Mouse (Mus musculus) hindbrain, embryonic 12.5 days (tissue): ENCODE data around the gene Dbn1. TPM values are rescaled to one million over a fixed set of nuclear protein-coding genes. Genes with fewer than 3 reads are reported as not detected.
A peak's percentile ranks its signal among the peaks of the same experiment; 100 is the strongest.

Experiments used
- ATAC-seq: fragments of 200-750 bp; cut with Nextera tagmentation; 2 replicates; pipeline ENCODE4 v1.8.0; 2017; ENCODE audit warnings: moderate TSS enrichment; ENCODE audit not compliant: low FRiP score
- H3K27ac ChIP-seq: fragments of 300-500 bp; sonication (generic); 2 replicates; pipeline ENCODE4 v1.5.1; 2016; ENCODE audit warnings: mild to moderate bottlenecking
- H3K27me3 ChIP-seq: fragments of 300-500 bp; sonication (generic); 2 replicates; pipeline ENCODE4 v1.6.1; 2016; ENCODE audit warnings: mild to moderate bottlenecking
- H3K36me3 ChIP-seq: fragments of 300-500 bp; sonication (generic); 2 replicates; pipeline ENCODE4 v1.6.1; 2016; ENCODE audit warnings: mild to moderate bottlenecking
- H3K4me1 ChIP-seq: fragments of 300-500 bp; sonication (generic); 2 replicates; pipeline ENCODE4 v1.6.1; 2016
- H3K4me2 ChIP-seq: fragments of 300-500 bp; sonication (generic); replicated peaks from 2 replicates; pipeline ENCODE4 v1.6.1; 2016; ENCODE audit warnings: mild to moderate bottlenecking
- H3K4me3 ChIP-seq: fragments of 300-500 bp; sonication (generic); 2 replicates; pipeline ENCODE4 v1.5.1; 2016; ENCODE audit warnings: mild to moderate bottlenecking
- H3K9ac ChIP-seq: fragments of 300-500 bp; sonication (generic); 2 replicates; pipeline ENCODE4 v1.6.1; 2016; ENCODE audit warnings: mild to moderate bottlenecking, moderate library complexity
- H3K9me3 ChIP-seq: fragments of 300-500 bp; sonication (generic); replicated peaks from 2 replicates; pipeline ENCODE4 v1.6.1; 2016; ENCODE audit warnings: mild to moderate bottlenecking
- WGBS: fragments of 180-500 bp; shearing (Covaris S2); methylation state at CpG from one replicate; pipeline ENCODE4 v1.1.7; 2016; 5-methylcytosine and 5-hydroxymethylcytosine counted together
- polyA plus RNA-seq: library from polyadenylated mRNA; unstranded; fragments of >200 nt; fragmentation: Nextera tagmentation; extraction: Ambion mirVana; gene quantifications from 2 replicates; pipeline ENCODE4 v1.2.1, GENCODE M21; 2016

The Dbn1 gene
- polyA plus RNA-seq, 1 experiment from 2014 or later, result 585 TPM

- no peak overlapping the region for H3K4me2 ChIP-seq
- ATAC-seq, result no peak
- peaks cover 16% of the 10 kb centered on the region for H3K4me1 ChIP-seq
- WGBS, result 96% methylated on average over 10 of the region's 10 CpGs
- H3K27ac ChIP-seq, result no peak overlapping the region
- H3K9me3 ChIP-seq, result no peaks in the 10 kb centered on the region
- no peak overlapping the region for H3K4me3 ChIP-seq
- no peak overlapping the region for H3K9ac ChIP-seq
- no peaks in the 10 kb centered on the region for H3K27me3 ChIP-seq
- peaks cover 74% of the 10 kb centered on the region for H3K36me3 ChIP-seq
Measured at GRCm38 (mm10) chr13:55506697-55507096, 18.8 kb upstream of the Dbn1 start.

- Histone ChIP-seq H3K4me1 (peaks cover 7% of the 10 kb centered on the region), H3K4me2 (no peak overlapping the region), H3K27me3 (no peaks in the 10 kb centered on the region), H3K9ac (no peak overlapping the region), H3K36me3 (peaks cover 74% of the 10 kb centered on the region), H3K9me3 (no peaks in the 10 kb centered on the region), H3K4me3 (no peak overlapping the region), H3K27ac (no peak overlapping the region)
- WGBS, result 90% methylated on average over 9 of the region's 9 CpGs
- no peak for ATAC-seq
Measured at GRCm38 (mm10) chr13:55505810-55506209, 17.9 kb upstream of the Dbn1 start.

- no peak overlapping the region for H3K4me3 ChIP-seq
- H3K36me3 ChIP-seq, result peaks cover 71% of the 10 kb centered on the region
- ATAC-seq, result no peak
- no peak overlapping the region for H3K27ac ChIP-seq
- no peaks in the 10 kb centered on the region for H3K27me3 ChIP-seq
- no peak overlapping the region for H3K4me2 ChIP-seq
- no peaks in the 10 kb centered on the region for H3K9me3 ChIP-seq
- H3K9ac ChIP-seq, result no peak overlapping the region
- H3K4me1 ChIP-seq, result no peaks in the 10 kb centered on the region
- WGBS, result 90% methylated on average over 5 of the region's 5 CpGs
Measured at GRCm38 (mm10) chr13:55504390-55504789, 16.5 kb upstream of the Dbn1 start.

GRCm38 (mm10) chr13:55502405-55502804, 14.5 kb upstream of the Dbn1 start:
- no peak overlapping the region for H3K27ac ChIP-seq
- no peaks in the 10 kb centered on the region for H3K9me3 ChIP-seq
- H3K4me2 ChIP-seq, result no peak overlapping the region
- no peak overlapping the region for H3K9ac ChIP-seq
- no peak overlapping the region for H3K4me3 ChIP-seq
- WGBS, result 86% methylated on average over 8 of the region's 8 CpGs
- H3K27me3 ChIP-seq, result no peaks in the 10 kb centered on the region
- ATAC-seq, result no peak
- peaks cover 62% of the 10 kb centered on the region for H3K36me3 ChIP-seq
- H3K4me1 ChIP-seq, result peaks cover 5% of the 10 kb centered on the region; the same call in 1 of the 2 replicates

GRCm38 (mm10) chr13:55500575-55500974, 12.7 kb upstream of the Dbn1 start:
- peaks cover 16% of the 10 kb centered on the region for H3K4me1 ChIP-seq
- no peak for ATAC-seq
- H3K9me3 ChIP-seq, result no peaks in the 10 kb centered on the region
- no peak overlapping the region for H3K4me2 ChIP-seq
- H3K27ac ChIP-seq, result no peak overlapping the region
- WGBS, result 87% methylated on average over 10 of the region's 10 CpGs
- no peak overlapping the region for H3K4me3 ChIP-seq
- no peak overlapping the region for H3K9ac ChIP-seq
- no peaks in the 10 kb centered on the region for H3K27me3 ChIP-seq
- H3K36me3 ChIP-seq, result peaks cover 44% of the 10 kb centered on the region

GRCm38 (mm10) chr13:55498906-55499305, 11.0 kb upstream of the Dbn1 start:
- H3K36me3 ChIP-seq, result peaks cover 29% of the 10 kb centered on the region
- 59% methylated on average over 11 of the region's 11 CpGs for WGBS

GRCm38 (mm10) chr13:55496661-55497060, 8.8 kb upstream of the Dbn1 start:
- Histone ChIP-seq H3K4me2 (no peak overlapping the region), H3K4me1 (peaks cover 29% of the 10 kb centered on the region), H3K27ac (no peak overlapping the region), H3K4me3 (no peak overlapping the region), H3K9me3 (no peaks in the 10 kb centered on the region), H3K27me3 (no peaks in the 10 kb centered on the region; the same call in 1 of the 2 replicates), H3K9ac (no peak overlapping the region), H3K36me3 (peaks cover 9% of the 10 kb centered on the region; the same call in 1 of the 2 replicates)
- ATAC-seq, result no peak
- WGBS, result 89% methylated on average over 6 of the region's 6 CpGs

More at GRCm38 (mm10) chr13:55498906-55499305, 11.0 kb upstream of the Dbn1 start:
- H3K4me1 ChIP-seq, result peaks cover 29% of the 10 kb centered on the region
- no peak for ATAC-seq
- H3K27me3 ChIP-seq, result no peaks in the 10 kb centered on the region
- no peak overlapping the region for H3K4me2 ChIP-seq
- no peaks in the 10 kb centered on the region for H3K9me3 ChIP-seq
- no peak overlapping the region for H3K4me3 ChIP-seq
- no peak overlapping the region for H3K9ac ChIP-seq
- no peak overlapping the region; the same call in 1 of the 2 replicates for H3K27ac ChIP-seq

GRCm38 (mm10) chr13:55495702-55496101, 7.8 kb upstream of the Dbn1 start:
- no peak for ATAC-seq
- WGBS, result 20% methylated on average over 4 of the region's 4 CpGs
- H3K9ac ChIP-seq, result no peak overlapping the region

GRCm38 (mm10) chr13:55494883-55495621, 7.1 kb upstream of the Dbn1 start:
- Histone ChIP-seq H3K9ac (peak overlapping the region; percentile 18; the same call in 1 of the 2 replicates), H3K4me1 (peaks cover 29% of the 10 kb centered on the region), H3K4me3 (no peak overlapping the region), H3K27ac (no peak overlapping the region), H3K4me2 (no peak overlapping the region), H3K9me3 (no peaks in the 10 kb centered on the region), H3K36me3 (peaks cover 9% of the 10 kb centered on the region; the same call in 1 of the 2 replicates), H3K27me3 (no peaks in the 10 kb centered on the region; the same call in 1 of the 2 replicates)
- WGBS, result 24% methylated on average over 18 of the region's 18 CpGs
- no peak for ATAC-seq

More at GRCm38 (mm10) chr13:55495702-55496101, 7.8 kb upstream of the Dbn1 start:
- H3K36me3 ChIP-seq, result peaks cover 9% of the 10 kb centered on the region; the same call in 1 of the 2 replicates
- no peak overlapping the region for H3K27ac ChIP-seq
- H3K4me3 ChIP-seq, result no peak overlapping the region
- no peaks in the 10 kb centered on the region for H3K9me3 ChIP-seq
- no peaks in the 10 kb centered on the region; the same call in 1 of the 2 replicates for H3K27me3 ChIP-seq
- peaks cover 29% of the 10 kb centered on the region for H3K4me1 ChIP-seq
- 0 out of 2 replicates have a peak overlapping the region, but pooled peaks have one; percentile 9 for H3K4me2 ChIP-seq

- Histone ChIP-seq H3K4me1 (peaks cover 29% of the 10 kb centered on the region), H3K27me3 (no peaks in the 10 kb centered on the region; the same call in 1 of the 2 replicates), H3K9ac (no peak overlapping the region), H3K9me3 (no peaks in the 10 kb centered on the region), H3K4me2 (no peak overlapping the region), H3K4me3 (no peak overlapping the region), H3K27ac (no peak overlapping the region), H3K36me3 (peaks cover 9% of the 10 kb centered on the region; the same call in 1 of the 2 replicates)
- no peak for ATAC-seq
- WGBS, result 39% methylated on average over 2 of the region's 2 CpGs
Measured at GRCm38 (mm10) chr13:55494257-55494656, 6.3 kb upstream of the Dbn1 start.

- peak; percentile 35 for ATAC-seq
- H3K9me3 ChIP-seq, result no peaks in the 10 kb centered on the region
- H3K4me1 ChIP-seq, result peaks cover 49% of the 10 kb centered on the region
- WGBS, result 0% methylated on average over 25 of the region's 29 CpGs
- no peaks in the 10 kb centered on the region for H3K27me3 ChIP-seq
- peak overlapping the region; percentile 98 for H3K4me3 ChIP-seq
- peaks cover 13% of the 10 kb centered on the region for H3K36me3 ChIP-seq
- H3K9ac ChIP-seq, result peak overlapping the region; percentile 100
- peak overlapping the region; percentile 99 for H3K27ac ChIP-seq
- peak overlapping the region; percentile 96 for H3K4me2 ChIP-seq
Measured at GRCm38 (mm10) chr13:55486916-55487577, 864 bp downstream of the Dbn1 start.

- Histone ChIP-seq H3K4me3 (peak overlapping the region; percentile 98), H3K4me1 (peaks cover 49% of the 10 kb centered on the region), H3K27ac (peak overlapping the region; percentile 99), H3K4me2 (peak overlapping the region; percentile 96), H3K27me3 (no peaks in the 10 kb centered on the region), H3K36me3 (peaks cover 22% of the 10 kb centered on the region), H3K9me3 (no peaks in the 10 kb centered on the region), H3K9ac (peak overlapping the region; percentile 100)
- WGBS, result 35% methylated on average over 14 of the region's 14 CpGs
- no peak for ATAC-seq
Measured at GRCm38 (mm10) chr13:55486029-55486794, 1.7 kb downstream of the Dbn1 start.
